Mouse (Mus musculus) spleen, postnatal 0 days (tissue): ENCODE measurements around the gene Rpn2. TPM values are rescaled to one million over a fixed set of nuclear protein-coding genes. Genes with fewer than 3 reads are reported as not detected.

Experiments used
- polyA plus RNA-seq: library from polyadenylated mRNA; unstranded; fragments of >200 nt; fragmentation: Nextera tagmentation; extraction: Ambion mirVana; gene quantifications from 2 replicates; pipeline ENCODE4 v1.2.1, GENCODE M21; 2015

Rpn2 gene
- 124 and 127 TPM in 2 replicates for polyA plus RNA-seq

DNA sequence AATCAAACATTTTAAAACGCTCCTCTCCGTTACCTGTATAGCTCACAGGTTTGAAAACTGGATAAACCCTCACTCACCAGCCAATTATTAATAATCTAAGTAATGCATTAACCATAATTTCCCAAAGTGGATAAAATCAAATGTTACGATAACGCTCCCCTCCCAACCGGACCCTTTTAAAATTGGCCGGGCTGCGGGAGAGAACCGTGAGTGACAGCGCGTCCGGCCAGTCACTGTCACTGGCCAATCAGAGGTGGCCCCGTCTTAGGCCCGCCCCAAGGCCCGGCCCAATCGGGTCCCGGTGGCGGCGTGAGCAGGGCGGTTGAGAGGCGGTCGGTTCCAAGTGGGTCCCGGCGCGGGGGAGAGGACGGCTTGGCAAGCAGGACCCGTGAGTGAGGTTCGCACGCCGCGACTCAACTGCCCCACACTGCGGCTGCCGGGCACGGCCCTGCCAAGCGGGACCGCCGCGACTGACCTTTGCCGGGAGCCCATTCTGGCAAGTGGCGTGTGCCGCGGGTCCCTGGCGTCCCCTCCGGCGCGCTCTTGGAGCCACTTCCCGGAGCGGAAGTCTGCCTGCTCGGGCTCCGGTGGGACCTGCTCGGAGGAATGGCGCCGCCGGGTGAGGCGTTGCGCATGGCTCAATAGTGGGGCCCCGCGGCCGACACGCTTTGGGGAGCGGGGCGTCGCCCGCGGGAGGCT, at the start of gene Rpn2:
Gene Rpn2, plus strand, starts transcription at position 301 of the 699 bp plus-strand sequence.

DNA sequence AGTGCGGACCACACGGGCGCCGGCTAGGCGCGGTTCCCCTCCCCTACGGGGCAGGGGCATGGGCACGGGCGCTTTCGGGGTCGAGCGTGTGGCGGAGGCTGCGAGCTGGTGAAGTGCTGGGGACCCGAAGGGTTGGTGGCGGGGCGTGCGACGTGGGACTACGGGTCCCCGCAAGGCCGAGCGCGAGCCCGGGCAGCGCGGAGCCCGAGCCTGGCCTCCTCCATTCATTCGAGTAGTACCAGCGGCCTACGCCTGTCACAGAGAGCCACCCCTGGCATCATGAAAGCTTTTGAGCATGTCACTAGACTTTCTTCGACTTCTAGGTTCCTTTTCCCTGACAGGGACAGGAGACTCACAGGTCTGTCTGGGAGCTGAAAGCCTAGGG, 591 bp downstream of the Rpn2 start, which contains the start of gene Mroh8:
Gene Mroh8, minus strand, starts transcription at position 134 of the 385 bp plus-strand sequence.

DNA sequence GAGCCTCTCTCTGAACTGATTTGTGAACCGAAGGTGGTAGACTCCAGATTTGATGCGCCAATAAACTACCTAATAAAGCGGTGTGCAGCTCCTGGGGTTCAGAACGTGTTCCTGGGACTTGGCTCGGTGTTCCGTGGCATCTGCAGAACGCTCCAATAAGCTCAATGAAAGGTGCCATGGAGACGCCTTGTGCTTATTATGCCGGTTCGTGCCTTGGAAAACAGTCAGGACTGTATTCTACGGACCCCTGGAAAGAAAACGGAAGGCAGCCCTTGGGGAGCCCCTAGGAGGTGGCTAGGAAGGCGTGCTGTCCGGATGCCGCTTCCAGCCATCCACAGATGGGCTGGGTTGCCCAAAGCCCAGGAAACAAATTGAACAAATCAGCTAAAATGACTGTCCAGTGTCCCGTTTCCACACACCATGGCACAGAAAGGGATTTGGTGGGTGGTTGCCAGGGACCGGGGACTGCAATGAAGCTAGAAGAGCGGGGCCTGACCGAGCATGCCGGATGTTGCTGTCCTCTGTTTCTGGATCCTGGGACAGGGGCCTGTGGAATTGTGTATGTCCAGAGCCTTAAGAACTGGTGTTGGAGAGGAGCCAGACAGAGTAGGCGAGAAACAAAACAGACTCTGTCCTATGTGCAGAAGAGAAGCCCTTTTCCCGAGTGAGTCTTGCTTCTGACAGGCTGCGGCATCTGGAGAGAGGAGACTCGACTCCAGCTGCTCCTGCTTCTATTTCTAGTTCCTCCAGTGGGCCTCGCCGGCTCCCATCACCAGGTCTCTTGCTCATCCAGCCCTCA, 68.7 kb downstream of the Rpn2 start, which contains the start of gene Ghrh:
Gene Ghrh, minus strand, starts transcription at position 146 of the 799 bp plus-strand sequence.

DNA sequence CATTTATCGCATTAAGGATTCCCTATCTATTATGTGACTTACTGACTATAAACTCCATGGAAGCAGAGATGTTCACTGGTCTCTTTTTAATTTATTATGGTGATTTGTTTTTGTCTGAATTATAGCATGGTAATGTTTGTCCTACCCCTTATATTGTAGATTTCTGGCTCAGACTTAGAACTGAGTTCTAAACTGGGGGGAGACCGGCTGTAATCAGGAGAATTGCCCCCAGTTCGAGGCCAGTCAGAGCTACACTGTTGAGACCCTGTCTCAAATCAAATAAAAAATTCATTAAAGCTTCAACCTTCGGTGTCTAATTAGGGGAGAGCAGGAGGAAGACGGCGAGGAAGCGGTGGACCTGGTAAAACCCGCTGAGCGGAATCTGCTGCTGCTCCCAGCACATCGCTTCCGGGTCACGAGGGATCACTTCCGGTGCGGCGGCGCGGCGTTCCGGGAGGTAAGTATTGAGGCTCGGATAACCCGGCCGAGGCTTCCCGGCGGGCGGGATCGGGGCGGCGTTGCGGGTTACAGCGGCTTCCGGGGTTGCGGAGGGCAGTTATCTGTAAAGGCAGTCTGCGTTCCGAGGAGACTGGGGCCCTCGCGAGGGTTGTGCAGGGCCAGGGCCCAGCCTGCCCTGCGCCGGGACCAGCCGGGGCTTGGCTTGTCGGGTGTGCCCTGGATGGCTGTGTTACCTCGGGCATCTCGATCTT, 88.5 kb downstream of the Rpn2 start, which contains the start of gene Manbal:
Gene Manbal, plus strand, starts transcription at position 411 of the 710 bp plus-strand sequence.

Other genes with a start within 250 kb of the Rpn2 start
- gene Soga1, start 199.8 kb upstream of the Rpn2 start, polyA plus RNA-seq: 2.6 and 2.8 TPM in 2 replicates
- gene Tldc2, start 192.0 kb upstream of the Rpn2 start, polyA plus RNA-seq: not detected in 2 replicates
- 56.8 and 73.6 TPM in 2 replicates for gene Samhd1, start 143.8 kb upstream of the Rpn2 start, polyA plus RNA-seq
- gene Rbl1, start 74.5 kb upstream of the Rpn2 start, polyA plus RNA-seq: 25.4 and 28.9 TPM in 2 replicates
- 0.24 and 0.48 TPM in 2 replicates for gene Mroh8, start 532 bp downstream of the Rpn2 start, polyA plus RNA-seq
- gene Ghrh, start 68.5 kb downstream of the Rpn2 start, polyA plus RNA-seq: 0.57 and 0.72 TPM in 2 replicates
- 36.0 and 39.4 TPM in 2 replicates for gene Manbal, start 88.6 kb downstream of the Rpn2 start, polyA plus RNA-seq
- 2.9 and 3.8 TPM in 2 replicates for gene Src, start 139.4 kb downstream of the Rpn2 start, polyA plus RNA-seq